Mouse (Mus musculus): Measurements from ENCODE around the gene Ccnd3.
"Not testable (repeated sequence)": the region's sequence is repeated elsewhere in the genome, so short reads cannot be mapped to it uniquely, and the experiment has no call there.

Gene Ccnd3

DNA sequence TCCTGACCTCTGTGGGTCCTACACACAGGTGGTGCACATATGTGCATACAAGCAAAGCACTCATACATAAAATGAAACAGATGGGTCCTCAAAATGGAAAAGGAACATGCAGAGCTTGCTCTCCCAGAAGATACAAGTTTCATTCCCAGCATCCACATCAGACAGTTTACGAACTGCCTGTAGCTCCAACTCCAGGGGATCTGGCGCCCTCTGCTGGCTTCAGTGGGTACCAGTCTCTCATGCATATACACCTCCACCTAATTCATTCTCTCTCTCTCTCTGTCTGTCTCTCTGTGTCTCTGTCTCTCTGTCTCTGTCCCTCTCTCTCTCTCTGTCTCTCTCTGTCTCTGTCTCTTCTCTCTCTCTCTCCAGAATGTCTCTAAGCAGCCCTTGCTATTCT lies 22.4 kb upstream of the Ccnd3 start:
- peak; percentile 49 to 62 for DNase-seq (ENCODE audit: low spot score in 2 of 2)

DNA sequence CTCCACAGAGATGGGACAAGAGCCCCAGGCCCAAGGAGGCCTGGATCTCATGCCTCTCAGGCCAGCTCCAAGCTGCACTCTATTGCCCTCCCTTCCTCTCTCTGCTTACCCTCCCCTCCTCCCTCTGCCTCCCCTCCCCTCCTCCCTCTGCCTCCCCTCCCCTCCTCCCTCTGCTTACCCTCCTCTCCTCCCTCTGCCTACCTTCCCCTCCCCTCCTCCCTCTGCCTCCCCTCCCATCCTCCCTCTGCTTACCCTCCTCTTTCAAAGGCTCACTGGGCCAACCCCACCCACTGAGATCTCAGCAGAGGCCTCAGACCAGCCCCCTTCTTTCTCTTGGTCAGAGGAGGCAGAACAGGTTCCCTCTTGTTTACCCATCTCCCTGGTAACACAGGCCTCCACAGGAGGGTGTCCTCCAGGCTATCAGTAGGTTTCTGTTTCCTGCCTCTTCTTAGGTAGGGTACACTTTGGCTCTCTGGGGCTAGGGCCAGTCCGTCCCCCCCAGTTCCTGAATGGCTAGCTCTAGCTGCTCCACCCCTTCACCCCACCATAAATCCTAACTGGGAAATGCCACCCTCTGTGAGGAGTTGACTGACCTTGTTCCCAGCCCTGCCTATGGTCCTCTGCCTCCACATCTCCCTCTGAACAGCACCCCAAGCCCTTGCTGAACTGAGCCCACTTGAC lies 20.5 kb upstream of the Ccnd3 start:
- no peak for DNase-seq (ENCODE audit: low spot score in 2 of 2)

GRCm38 (mm10) chr17:47484993-47485392 lies 19.9 kb upstream of the Ccnd3 start:
- no peak for DNase-seq (ENCODE audit: low spot score in 2 of 2)

DNA sequence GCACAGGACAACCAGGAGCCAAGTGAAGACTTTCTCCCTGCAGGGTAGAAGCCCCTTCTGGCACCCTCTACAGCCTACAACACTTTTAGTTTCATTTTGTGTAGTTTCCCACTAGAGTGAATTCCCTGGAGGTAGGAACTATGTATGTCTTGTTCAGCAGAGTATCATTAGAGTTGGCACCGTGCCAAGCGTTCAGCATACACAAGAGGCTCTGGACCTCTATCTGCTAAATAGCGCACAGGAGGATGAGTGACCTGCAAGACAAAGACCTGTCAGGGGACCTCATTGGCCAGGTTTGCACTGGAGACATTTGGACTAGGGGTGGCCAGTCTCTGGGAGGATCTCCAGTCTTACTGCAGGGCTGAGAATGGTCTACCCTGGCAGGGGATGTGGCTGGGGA lies 19.1 kb upstream of the Ccnd3 start:
- no peak for DNase-seq (ENCODE audit: low spot score in 2 of 2)

DNA sequence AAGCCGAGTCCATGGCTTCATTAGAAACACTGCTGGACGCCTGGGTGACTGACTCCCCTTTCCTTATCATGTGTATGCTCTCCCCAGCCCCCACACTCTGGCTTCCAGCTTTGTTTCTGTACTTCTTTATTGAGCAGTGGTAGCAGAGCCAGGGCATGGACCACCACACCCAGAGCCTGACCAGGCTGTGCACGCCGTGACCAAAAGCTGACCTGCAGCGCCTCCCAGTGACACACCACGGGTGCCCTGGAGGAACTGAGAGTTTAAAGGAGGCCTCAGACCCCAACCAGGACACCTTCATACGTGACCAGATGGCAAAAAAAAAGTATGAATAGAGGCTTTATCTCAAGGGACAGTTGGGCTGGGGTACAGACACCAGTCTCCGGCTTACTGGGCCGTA lies 14.1 kb upstream of the Ccnd3 start:
- no peak for DNase-seq (ENCODE audit: low spot score in 2 of 2)

- DNase-seq (ENCODE audit: low spot score in 2 of 2): no peak
These were observed 12.1 kb upstream of the Ccnd3 start for GRCm38 (mm10) chr17:47492731-47493130.

GRCm38 (mm10) chr17:47493653-47494052 lies 11.2 kb upstream of the Ccnd3 start:
- no peak for DNase-seq (ENCODE audit: low spot score in 2 of 2)

GRCm38 (mm10) chr17:47494132-47494531 lies 10.7 kb upstream of the Ccnd3 start:
- no peak for DNase-seq (ENCODE audit: low spot score in 2 of 2)

DNA sequence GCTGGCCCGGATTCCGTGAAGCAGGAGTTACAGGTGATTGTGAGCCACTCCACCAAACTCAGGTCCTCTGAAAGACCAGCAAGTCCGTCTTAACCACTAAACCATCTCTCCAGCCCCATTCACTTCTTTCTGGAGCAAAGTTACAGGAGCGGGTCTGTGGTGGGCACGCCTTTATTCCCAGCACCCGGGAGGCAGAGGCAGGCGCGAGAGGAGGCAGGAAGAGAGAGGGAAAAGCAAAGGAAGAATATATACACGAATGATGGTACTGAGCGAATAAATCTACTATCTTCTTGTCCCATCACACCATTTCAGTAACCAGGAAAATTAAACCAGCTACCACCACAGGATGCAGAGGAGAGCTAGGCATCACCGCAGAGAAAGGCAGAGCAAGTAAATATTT lies 3.3 kb upstream of the Ccnd3 start:
- no peak for DNase-seq (ENCODE audit: low spot score in 2 of 2)

- DNase-seq (ENCODE audit: low spot score in 2 of 2): peak; percentile 75 to 88
These were observed 2.7 kb upstream of the Ccnd3 start, which contains the start of gene Taf8 for GRCm38 (mm10) chr17:47501946-47502706. TSS of gene Taf8 (minus strand) at chr17:47502292.

GRCm38 (mm10) chr17:47502707-47503045 lies 2.2 kb upstream of the Ccnd3 start:
- DNase-seq (ENCODE audit: low spot score in 2 of 2): not testable (repeated sequence)

DNA sequence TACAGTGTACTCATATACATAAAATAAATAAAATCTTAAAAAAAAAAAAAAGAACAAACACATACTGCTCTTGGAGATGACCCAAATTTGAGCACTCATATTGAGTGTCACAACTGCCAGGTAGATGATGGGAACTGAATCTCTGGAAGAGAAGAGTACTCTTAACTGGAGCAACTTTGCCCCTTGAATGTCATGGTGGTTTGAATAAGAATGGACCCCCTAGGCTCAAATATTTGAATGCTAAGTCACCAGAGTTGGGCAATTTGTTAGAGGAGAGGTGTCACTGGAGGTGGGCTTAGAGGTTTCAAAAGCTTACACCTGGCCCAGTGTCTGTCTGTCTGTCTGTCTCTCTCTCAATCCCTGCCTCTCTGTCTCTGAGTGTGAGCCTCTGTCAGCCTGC lies 1.2 kb upstream of the Ccnd3 start:
- DNase-seq (ENCODE audit: low spot score in 2 of 2): no peak

DNA sequence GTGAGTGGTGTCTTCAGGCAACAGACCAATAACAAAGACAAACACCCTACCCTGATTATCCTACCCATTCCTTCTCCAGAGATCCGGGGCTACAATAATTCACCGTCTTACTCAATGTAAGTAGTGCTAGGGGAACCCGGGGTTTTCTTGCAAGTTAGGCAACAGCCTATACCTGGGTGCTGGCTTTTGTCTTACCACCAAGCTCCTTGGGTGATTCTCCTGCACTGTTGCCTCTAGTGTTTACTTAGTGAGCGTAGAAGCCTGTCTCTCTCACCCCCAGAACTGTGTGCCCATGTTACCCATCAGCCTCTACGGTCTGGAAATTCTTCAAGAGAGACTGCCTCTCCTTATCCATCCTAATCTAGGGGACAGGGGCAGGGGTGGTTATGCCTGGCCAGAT lies 623 bp upstream of the Ccnd3 start:
- DNase-seq (ENCODE audit: low spot score in 2 of 2): no peak

DNA sequence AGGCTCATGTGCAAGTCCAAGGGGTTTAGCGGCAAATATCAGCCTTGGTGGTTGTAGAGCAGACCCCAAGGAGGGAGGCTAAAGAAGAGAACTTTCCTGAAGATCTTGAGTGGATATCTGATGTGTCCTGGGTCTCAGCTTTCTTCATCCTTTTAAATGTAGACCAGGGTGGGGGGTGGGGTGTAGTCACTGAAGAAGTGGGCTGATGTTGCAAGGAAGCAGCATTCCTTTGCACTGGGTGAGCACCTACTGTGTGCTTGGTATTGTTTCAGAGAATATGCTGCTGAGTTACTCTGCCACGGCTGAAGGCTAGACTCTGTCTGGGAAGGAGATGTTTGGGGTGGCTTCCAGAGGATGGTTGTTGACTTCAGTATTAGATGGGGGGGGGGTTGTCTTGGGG lies 715 bp downstream of the Ccnd3 start:
- DNase-seq (ENCODE audit: low spot score in 2 of 2): no peak

- DNase-seq (ENCODE audit: low spot score in 2 of 2): no peak
These were observed 1.2 kb downstream of the Ccnd3 start for GRCm38 (mm10) chr17:47506042-47506441.

DNA sequence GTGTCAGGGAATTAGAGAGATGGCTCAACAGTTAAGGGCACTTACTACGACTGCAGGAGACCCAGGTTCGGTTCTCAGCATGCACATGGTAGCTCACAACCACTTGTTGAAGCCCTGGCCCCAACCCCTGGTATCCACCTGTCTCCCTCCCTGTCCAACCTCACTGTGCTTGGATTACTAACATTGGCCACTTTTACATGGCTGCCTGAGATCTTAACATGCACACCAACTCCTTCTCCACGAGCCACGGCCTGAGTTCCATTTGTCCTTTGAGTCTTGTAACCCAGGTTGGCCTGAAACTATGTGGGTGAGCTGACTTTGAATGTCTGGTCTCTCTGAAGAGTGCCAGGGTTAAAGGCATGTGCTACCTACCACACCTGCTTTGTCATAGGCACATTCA lies 1.8 kb downstream of the Ccnd3 start:
- DNase-seq (ENCODE audit: low spot score in 2 of 2): no peak

- no peak for DNase-seq (ENCODE audit: low spot score in 2 of 2)
These were observed 2.7 kb downstream of the Ccnd3 start for GRCm38 (mm10) chr17:47507523-47507922.

DNA sequence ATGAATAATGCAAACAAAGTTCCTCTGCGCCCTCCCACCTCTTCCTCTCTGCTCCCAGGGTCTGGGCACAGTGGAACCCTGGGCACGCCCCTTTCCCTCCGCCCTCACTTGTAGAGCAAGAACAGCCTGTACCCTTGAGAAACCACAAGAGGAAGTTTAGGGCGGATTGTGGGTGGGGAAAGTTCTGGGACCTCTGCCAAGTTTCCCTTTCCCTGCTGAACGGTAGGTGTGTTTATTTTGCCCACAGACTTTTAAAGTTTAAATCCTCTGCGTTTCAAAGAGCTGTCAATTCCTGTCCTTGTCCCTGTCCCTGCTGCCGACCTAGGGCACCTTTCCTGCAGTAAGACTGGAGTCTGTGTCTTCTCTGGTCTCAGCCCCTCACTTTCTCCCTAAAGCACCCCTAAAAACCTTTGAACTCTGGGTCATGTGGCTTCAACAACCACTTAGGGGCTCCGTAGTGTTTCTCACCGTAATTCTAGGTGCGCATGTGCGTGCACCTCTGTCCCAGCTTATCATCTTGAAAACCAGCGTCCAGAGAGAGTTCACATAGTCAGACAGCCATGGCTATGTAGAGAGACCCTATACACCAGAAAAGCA lies 3.3 kb downstream of the Ccnd3 start:
- DNase-seq (ENCODE audit: low spot score in 2 of 2): no peak

DNA sequence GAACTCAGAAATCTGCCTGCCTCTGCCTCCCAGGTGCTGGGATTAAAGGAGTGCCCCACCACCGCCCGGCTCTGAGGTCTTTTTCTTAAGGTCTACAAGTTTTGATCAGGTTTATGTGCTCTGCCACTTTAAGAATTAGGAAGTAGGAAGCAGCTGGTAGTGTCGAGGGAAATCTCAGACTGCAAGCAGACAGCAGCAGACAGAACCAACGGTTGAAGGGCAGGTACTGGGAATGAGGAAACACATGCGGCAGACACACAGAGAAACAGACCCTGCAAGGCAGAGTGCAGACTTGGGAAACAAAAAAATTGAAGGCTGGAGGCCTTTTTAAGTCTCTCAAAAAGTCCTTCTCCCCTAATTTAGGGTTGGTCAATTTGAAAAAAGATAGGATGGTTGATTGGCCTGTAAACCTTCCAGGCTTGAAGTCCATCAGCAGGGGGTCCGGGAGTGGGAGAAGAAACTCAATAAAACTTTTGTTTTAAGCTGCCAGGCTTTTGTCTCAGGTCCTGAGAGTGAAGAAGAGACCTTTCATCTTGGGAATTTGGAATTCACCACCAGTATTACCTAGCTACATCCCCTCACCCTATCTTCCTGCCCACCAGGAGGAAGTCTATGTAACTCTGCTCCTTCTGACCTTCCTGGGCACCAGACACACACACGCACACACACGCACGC lies 4.3 kb downstream of the Ccnd3 start:
- DNase-seq (ENCODE audit: low spot score in 2 of 2): no peak

- peak; percentile 92 to 95 for DNase-seq (ENCODE audit: low spot score in 2 of 2)
These were observed 6.5 kb downstream of the Ccnd3 start for GRCm38 (mm10) chr17:47511111-47512020.

DNA sequence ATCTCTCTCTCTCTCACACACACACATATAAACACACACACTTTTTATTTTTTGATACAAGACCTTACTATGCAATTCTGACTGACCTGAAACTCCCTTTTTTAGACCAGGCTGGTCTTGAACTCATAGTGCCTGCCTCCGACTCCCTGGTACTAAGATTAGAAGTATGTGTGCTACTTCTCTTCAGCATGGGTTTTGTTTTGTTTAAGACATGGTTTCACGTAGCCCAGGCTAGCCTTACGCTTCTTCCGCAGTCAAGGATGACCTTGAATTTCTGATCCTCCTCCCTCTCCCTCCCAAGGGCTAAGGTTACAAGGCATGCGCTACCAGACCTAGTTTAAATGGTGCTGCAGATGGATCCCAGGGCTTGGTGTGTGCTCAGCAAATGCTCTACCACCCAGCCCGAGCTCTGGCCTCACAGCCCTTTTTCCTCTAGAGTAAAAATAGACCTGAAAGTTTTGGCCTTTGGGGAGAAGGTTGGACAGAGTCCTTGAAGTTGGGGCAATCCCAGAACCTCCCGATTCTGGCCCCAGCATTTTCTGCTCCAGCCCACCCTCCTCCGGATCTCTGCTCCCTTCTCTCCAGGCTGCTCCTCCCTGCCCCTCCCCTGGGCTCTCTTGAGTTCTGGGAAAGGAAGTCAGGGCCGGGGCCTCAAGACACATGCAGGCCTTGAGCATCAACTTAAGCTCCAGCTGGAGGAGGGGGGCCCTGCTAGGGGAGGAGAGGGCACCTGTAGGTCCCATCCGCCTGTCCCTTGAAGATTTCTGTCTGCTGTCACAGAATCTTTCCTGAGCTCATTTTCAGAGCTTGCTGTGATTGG lies 8.3 kb downstream of the Ccnd3 start:
- DNase-seq (ENCODE audit: low spot score in 2 of 2): no peak
